Mouse (Mus musculus) C2C12 (cell line): ENCODE data around the gene Otogl.

Experiments
- CEBPB ChIP-seq: IDR thresholded peaks from one replicate; pipeline ENCODE4 v1.6.1; 2011; ENCODE audit warnings: low read depth, mild to moderate bottlenecking, control low read depth, moderate library complexity
- CTCF ChIP-seq: IDR thresholded peaks from one replicate; pipeline ENCODE4 v1.5.1; 2011; ENCODE audit not compliant: control insufficient read depth, insufficient read depth, insufficient read length
- USF1 ChIP-seq: IDR thresholded peaks from one replicate; pipeline ENCODE4 v1.6.1; 2011; ENCODE audit warnings: low read depth, mild to moderate bottlenecking, control low read depth, moderate library complexity

GRCm38 (mm10) chr10:107759624-107760023 is 152.3 kb downstream of the Otogl start:
- TF ChIP-seq CTCF (no peak), USF1 (no peak), CEBPB (no peak)
